Mouse (Mus musculus) activated CD4-positive, CD25-positive, alpha-beta regulatory T cell (primary cell): Measurements from ENCODE around the gene Jph2. TPM values are rescaled to one million over a fixed set of nuclear protein-coding genes. Genes with fewer than 3 reads are reported as not detected.

Experiments used
- polyA plus RNA-seq, 2 experiments: library from polyadenylated mRNA; unstranded; fragments of 100-300 nt; shearing (Covaris generic); gene quantifications; one replicate each; pipeline ENCODE4 v1.2.1; 2017

Jph2 gene
- not detected for polyA plus RNA-seq

GRCm38 (mm10) chr2:163397905-163398304 is at the start of gene Jph2:
Gene Jph2, minus strand, starts transcription at chr2:163397993.

DNA sequence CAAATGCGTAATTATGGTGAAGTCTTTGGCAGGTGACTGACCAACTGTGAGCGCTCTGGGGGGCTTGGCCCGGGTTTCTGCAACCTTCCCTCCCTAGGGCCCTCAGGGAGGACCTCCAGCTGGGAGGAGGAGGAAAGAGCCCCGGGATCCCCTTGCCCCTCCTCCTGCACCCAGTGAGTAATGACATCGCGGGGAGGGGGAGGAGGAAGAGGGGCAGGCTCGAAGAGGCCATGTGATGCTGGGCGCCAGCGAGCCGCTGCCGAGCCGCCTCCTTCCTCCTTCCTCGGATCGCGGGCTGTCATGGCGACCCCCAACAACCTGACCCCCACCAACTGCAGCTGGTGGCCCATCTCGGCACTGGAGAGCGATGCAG is 40.4 kb upstream of the Jph2 start, which contains the start of gene Gdap1l1:
Gene Gdap1l1 (plus strand): TSS at position 231 of the 373 bp plus-strand sequence.

DNA sequence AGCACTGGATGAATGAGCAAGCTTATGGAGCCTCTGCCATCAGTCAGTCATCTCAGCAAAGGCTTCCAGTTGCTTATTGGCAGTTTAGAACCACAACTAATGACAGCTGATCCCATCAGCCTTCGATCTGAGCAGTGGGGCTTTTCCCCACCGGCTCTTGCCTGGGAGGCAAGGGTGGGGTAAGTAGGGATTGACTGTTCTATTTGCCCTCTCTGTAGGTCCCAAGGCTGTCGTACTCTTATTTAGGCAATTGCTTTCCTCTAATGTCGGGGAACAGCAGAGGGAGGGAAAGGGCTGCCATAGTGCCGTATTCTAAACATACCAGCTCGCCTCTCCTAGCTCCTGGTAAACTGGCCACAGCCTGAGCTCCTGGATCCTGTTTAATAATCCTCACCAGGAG is 26.8 kb upstream of the Jph2 start, which contains the start of gene Oser1:
Gene Oser1 (minus strand): TSS at position 101 of the 400 bp plus-strand sequence.

Other genes starting within 250 kb of the Jph2 start
- 10 to 100 TPM; 12.9 to 33.0 TPM for gene Tox2, start 194.9 kb downstream of the Jph2 start, polyA plus RNA-seq
- gene Oser1, start 26.7 kb upstream of the Jph2 start, polyA plus RNA-seq = 10 to 100 TPM; 87.2 to 88.6 TPM
- not detected for gene Gdap1l1, start 40.5 kb upstream of the Jph2 start, polyA plus RNA-seq
- gene Fitm2, start 74.6 kb upstream of the Jph2 start, polyA plus RNA-seq = 1 to 10 TPM; 2.4 to 3.6 TPM
- gene R3hdml, start 94.3 kb upstream of the Jph2 start, polyA plus RNA-seq = not detected
- not detected for gene Hnf4a, start 108.8 kb upstream of the Jph2 start, polyA plus RNA-seq
- 10 to 100 TPM; 38.6 to 57.7 TPM for gene Ttpal, start 204.3 kb upstream of the Jph2 start, polyA plus RNA-seq
- gene Serinc3, start 247.1 kb upstream of the Jph2 start, polyA plus RNA-seq = 1,000 to 10,000 TPM in 1 of 2 experiments, 100 to 1,000 TPM in 1; 598 to 1,017 TPM